Mouse (Mus musculus): ENCODE measurements at regions not wholly inside any gene's neighbourhood (a gene's known extent, or its start where the extent isn't known, plus 50 kb on each side); places are given as distances from the start of the nearest gene placed in this dataset.

- DNase-seq: peak; percentile 52 to 69
Measured at GRCm38 (mm10) chr10:9071630-9072029, 185.8 kb upstream of the Sash1 start.

DNA sequence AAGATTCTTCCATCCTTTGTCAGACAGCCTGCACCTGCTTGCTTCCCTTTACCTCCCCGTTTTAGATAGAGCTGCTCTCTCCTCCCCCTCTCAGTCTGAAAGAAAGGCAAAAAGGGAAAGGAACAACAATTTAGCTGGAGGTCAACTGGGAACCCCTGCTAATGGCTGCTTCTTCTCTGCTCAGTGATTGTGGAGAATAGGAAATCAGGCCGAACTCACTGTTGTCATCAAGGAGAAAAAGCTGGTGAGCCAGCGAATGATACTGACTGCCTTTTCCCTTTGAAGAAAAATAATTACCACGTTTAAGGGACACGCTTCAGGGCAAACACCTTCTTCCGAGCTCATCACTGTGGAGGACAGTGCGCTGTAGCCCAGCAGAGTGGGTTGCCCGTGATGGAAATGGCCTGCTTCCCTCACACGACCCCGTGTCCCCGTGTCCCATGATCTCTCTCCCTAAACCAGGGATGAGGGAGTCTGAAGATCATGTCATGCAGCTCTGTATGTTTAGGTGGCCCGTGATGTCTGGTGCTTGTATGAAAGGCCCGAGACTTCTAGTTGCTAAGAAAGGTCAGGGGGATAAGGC, 183.8 kb upstream of the Sash1 start:
- DNase-seq: no peak

- DNase-seq: peak; percentile 6 to 30
Measured at GRCm38 (mm10) chr10:9066566-9066965, 180.7 kb upstream of the Sash1 start.

GRCm38 (mm10) chr10:9061979-9062378, 176.1 kb upstream of the Sash1 start:
- DNase-seq: no peak

DNA sequence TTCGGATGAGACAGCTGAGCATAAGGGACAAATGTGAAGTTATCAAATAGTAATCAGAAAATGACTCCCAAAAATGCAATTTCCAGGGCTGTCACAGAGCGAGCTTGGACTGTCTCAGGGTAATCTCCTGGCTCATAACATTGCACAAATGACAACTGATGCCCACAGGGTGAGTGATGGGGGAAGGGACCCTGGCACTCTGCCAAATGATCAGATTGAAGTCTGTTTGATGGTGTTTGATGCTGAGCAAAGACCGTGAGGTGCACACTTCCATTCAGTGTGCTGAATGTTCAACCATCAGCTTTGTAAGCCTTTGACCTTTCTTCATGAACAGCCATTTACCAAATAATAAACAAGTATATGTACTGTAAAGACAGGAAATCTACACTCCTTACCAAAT, 169.4 kb upstream of the Sash1 start:
- peak in 1 of 2 experiments; percentile 7 for DNase-seq

DNA sequence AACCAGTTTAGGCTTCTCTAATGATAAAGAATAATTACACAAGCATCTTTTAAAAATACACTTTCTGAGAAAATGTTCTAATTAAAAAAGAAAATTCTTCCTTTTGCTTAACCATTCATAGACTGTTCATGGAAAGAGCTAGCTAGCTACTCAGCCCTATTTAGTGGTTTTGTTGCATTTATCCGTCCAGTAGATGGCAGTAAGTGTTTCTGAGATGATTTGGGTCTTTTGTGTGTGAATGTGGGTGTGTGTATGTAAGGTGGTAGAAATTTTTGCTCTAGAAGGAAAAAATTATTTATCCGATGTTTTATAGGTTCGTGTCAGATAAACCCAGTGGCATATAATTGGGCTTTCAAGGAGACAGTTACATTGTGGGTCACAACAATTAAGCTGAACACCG, 167.5 kb upstream of the Sash1 start:
- DNase-seq: peak in 1 of 2 experiments; percentile 9

- no peak for DNase-seq
Measured at GRCm38 (mm10) chr10:9047341-9047740, 161.5 kb upstream of the Sash1 start.

DNA sequence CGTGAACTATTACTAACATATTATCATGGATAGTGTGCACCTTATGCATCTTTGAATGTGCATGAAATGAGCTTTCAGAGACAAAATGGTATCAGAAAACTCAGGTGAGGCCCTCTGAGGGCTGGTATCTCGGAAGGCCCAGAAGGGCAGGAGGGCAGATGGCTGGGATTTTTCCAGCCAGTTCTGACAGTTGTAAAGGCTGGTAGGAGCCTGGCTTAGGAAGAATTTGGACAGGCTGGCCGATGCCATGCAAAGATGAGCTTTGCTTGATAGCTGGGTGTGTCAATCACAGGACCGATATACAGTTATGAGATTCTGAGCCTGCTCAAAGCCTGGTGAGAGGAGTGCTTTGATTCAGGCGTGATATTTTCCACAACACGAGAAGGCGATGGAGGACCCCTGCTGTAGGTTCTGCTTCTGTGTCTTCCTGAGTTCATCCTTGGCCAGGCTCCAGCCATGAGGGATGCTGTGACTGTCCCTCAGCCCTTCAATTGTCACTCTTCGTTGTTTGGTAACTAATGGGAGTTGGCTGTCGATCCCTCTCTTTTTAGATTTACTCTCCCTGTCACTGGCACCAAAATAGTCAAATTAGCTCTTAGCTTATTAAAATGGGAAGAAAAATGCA, 159.0 kb upstream of the Sash1 start:
- DNase-seq: no peak

- no peak for DNase-seq
Measured at GRCm38 (mm10) chr10:9043507-9043906, 157.6 kb upstream of the Sash1 start.

- no peak for DNase-seq
Measured at GRCm38 (mm10) chr10:9030486-9030885, 144.6 kb upstream of the Sash1 start.

- no peak for DNase-seq
Measured at GRCm38 (mm10) chr10:9029506-9029905, 143.6 kb upstream of the Sash1 start.

GRCm38 (mm10) chr10:9027070-9027807, 141.4 kb upstream of the Sash1 start:
- no peak for DNase-seq

DNA sequence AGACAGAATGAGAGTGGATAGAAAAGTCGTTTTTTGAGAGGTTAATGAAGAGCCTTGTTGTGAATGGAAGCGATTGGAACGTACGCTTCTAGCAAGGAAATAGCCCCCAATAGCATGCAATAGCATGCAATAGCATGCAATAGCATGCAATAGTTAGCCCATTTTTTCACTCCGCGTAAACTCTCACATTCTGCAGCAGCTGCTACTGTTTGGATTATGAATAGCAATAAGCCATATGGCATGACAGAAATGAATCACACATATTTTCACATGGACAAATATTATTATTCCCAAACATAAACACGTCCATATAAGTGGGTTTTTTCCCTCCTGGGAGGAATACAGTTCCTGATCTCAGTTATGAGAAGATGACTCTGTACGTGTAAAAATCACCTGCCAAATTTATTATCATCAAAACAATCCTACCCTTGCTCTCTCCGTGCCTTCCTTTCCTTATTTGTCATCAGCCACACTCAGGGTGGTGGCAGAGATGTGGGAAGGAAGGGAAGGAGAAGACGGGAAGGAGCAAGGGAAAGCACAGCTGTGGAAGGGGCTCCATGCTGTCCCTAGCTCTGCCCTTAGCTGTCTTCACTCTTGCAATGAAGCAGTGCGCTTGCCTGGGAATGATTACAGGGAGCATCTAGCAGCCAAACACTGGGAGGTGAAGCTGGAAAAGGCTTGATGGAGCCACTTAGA, 129.1 kb upstream of the Sash1 start:
- DNase-seq: no peak

- no peak for DNase-seq
Measured at GRCm38 (mm10) chr10:9013549-9013925, 127.7 kb upstream of the Sash1 start.

- peak; percentile 81 to 87 for DNase-seq
Measured at GRCm38 (mm10) chr10:9012829-9013548, 127.1 kb upstream of the Sash1 start.

DNA sequence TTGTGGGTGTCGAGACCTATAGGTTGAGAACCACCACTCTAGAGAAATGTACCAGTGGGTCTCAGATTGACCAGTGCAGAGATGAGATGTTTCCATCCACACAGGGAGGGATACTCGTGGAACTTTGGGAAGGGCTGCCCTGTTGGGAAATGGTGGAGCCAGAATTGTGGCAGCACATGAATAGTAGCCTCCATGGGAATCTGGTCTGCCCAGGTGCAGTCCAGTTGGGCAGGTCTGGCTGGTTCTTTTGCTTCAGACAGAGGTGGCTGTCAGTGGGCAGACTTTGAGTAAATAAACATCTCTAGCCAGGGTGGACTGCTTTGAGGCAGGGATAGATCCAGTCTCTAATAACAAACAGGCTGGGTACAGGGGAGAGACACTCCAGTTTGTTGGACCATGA, 126.0 kb upstream of the Sash1 start:
- no peak for DNase-seq

- DNase-seq: no peak
Measured at GRCm38 (mm10) chr10:9010191-9010590, 124.3 kb upstream of the Sash1 start.

DNA sequence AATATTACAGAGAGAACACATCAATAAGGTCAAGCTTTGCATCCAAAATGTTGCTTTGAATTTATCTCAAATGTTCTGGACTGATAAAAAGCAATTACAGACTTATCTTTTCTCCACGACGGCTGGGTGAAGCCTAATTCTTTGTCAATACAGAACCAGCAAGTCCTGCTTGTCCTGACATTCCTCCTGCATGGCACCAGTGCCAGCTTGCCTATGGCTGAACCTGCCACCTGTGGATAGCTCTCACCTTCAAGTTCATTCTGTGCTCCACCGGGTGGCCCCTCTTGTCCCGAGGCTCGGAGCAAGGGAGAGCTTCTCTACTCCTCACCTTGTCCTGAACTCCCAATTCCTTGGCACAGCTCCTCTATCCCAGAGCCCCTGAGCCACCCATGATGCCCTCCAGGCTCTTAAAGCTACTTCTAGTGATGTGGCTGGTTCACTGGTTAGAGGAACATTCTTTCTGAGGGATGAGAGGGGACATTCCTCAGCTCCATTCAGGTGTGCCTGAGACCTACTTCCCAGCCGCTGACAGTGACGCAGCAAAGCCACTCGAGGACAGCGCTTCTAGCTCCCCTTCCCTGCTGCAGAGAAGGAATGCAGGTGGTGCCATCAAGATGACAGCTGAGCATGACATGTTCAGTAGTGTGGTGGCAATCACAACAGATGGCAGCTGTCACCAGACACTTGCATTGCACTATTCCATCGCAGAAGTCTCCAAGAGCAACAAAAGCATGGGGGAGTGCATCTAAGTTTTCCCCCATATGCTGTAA, 119.5 kb upstream of the Sash1 start:
- DNase-seq: no peak

DNA sequence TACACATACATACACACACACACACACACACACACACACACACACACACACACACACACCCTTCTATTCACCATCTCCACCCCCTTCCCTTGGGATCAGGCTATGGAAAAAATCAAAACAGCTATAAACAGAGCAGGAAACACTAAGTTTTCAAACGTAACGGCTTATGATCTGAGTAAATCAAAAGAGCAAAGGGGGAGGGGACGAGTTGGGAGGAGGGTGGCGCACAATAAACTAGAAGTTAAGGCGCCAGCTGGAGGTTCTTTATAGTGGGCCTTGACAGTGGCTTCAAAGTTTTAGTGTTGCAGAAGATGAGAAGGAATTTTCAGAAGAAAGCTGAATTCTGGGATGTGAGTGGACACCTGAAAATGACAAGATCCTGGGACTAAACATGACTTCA, 116.4 kb upstream of the Sash1 start:
- no peak for DNase-seq

- DNase-seq: no peak
Measured at GRCm38 (mm10) chr10:8998758-8999398, 113.0 kb upstream of the Sash1 start.

DNA sequence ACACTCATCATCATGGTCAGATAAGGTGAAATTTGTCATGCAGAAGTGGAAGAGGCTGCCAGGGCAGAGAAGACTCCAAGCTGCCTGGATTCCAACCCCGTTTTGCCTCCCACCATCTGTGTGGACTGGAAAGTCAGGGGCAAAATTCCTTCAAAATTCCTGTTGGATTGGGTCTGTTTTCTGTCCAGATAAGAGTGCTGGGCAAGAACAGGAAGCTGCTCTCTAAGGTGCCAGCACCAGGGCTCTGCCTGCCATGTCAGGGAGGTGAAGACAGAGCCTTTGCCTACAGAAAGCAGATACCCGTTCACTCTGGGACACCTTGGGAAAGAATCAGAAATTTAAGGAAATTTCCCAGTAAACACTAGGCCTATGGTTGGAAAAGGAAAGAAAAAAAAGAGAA, 112.5 kb upstream of the Sash1 start:
- DNase-seq: no peak

Measured in adrenal gland, postnatal 36 days (tissue).